Mouse (Mus musculus) testis, adult 2 months (tissue): ENCODE data around the gene Parp3.

Source experiments
- CTCF ChIP-seq: fragments of 200-500 bp; IDR thresholded peaks from 2 replicates; pipeline ENCODE4 v1.5.1; 2012; ENCODE audit warnings: low read depth, mild to moderate bottlenecking, inconsistent platforms, low read length, moderate library complexity; ENCODE audit not compliant: control insufficient read depth, insufficient read depth, insufficient replicate concordance
- POLR2A ChIP-seq: fragments of 200-500 bp; IDR thresholded peaks from 2 replicates; pipeline ENCODE4 v1.6.1; 2012; ENCODE audit warnings: low read depth, mild to moderate bottlenecking, inconsistent platforms, low read length, moderate library complexity; ENCODE audit not compliant: control insufficient read depth

- TF ChIP-seq POLR2A (no peak), CTCF (no peak)
Observed at GRCm38 (mm10) chr9:106451298-106451697, 25.5 kb downstream of the Parp3 start.
